Mouse (Mus musculus) hindbrain, embryonic 10.5 days (tissue): ENCODE measurements around the gene Cacnb4. TPM values are rescaled to one million over a fixed set of nuclear protein-coding genes. Genes with fewer than 3 reads are reported as not detected.
A peak's percentile ranks its signal among the peaks of the same experiment; 100 is the strongest.

Experiments used
- DNase-seq: peaks from one replicate; pipeline ENCODE4 v3.0.0-alpha.2; 2017; ENCODE audit warnings: low spot score
- H3K27ac ChIP-seq: fragments of 300-500 bp; sonication (generic); 2 replicates; pipeline ENCODE4 v1.5.1; 2016; ENCODE audit warnings: mild to moderate bottlenecking, moderate library complexity
- H3K27me3 ChIP-seq: fragments of 300-500 bp; sonication (generic); 2 replicates; pipeline ENCODE4 v1.6.1; 2016; ENCODE audit warnings: mild to moderate bottlenecking; ENCODE audit not compliant: poor library complexity, insufficient read depth, severe bottlenecking
- H3K36me3 ChIP-seq: fragments of 300-500 bp; sonication (generic); 2 replicates; pipeline ENCODE4 v1.6.1; 2016; ENCODE audit warnings: mild to moderate bottlenecking, moderate library complexity
- H3K4me1 ChIP-seq: fragments of 300-500 bp; sonication (generic); replicated peaks from 2 replicates; pipeline ENCODE4 v1.6.1; 2016; ENCODE audit warnings: mild to moderate bottlenecking
- H3K4me3 ChIP-seq: fragments of 300-500 bp; sonication (generic); 2 replicates; pipeline ENCODE4 v1.5.1; 2016; ENCODE audit warnings: mild to moderate bottlenecking, moderate library complexity
- H3K9me3 ChIP-seq: fragments of 300-500 bp; sonication (generic); 2 replicates; pipeline ENCODE4 v1.6.1; 2016; ENCODE audit warnings: mild to moderate bottlenecking, moderate library complexity
- WGBS: fragments of 180-500 bp; shearing (Covaris S2); methylation state at CpG from one replicate; pipeline ENCODE4 v1.1.7; 2016; 5-methylcytosine and 5-hydroxymethylcytosine counted together
- polyA plus RNA-seq: library from polyadenylated mRNA; unstranded; fragments of >200 nt; fragmentation: Nextera tagmentation; extraction: Ambion mirVana; gene quantifications from 2 replicates; pipeline ENCODE4 v1.2.1, GENCODE M21; 2016

The Cacnb4 gene
- polyA plus RNA-seq, 1 experiment from 2014 or later = 1.8 TPM

DNA sequence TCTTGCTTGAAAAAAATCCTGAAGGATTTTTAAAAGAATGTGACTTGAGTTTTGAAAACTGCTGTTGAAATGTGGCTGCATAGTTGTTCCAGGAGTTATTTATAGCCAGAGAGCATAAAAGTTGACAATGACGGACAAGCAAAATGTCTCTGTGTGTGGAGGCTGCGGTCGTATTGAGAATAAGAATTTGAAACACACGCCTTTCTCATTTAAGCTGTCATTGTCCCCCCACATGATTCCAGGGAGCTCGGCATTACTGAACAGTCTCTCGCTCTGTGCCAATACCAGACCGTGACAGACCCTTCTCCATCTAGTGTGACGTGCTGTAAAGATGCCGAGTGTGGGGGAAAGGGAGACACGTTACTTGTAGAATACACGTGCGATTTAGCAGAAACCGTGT is 183.8 kb downstream of the Cacnb4 start:
- 77% methylated on average over 13 of the region's 13 CpGs for WGBS
- DNase-seq = no peak
- Histone ChIP-seq H3K4me1 (no peaks in the 10 kb centered on the region), H3K9me3 (no peaks in the 10 kb centered on the region), H3K36me3 (no peaks in the 10 kb centered on the region), H3K27me3 (no peaks in the 10 kb centered on the region), H3K4me3 (no peak overlapping the region), H3K27ac (no peak overlapping the region)

- H3K27ac ChIP-seq = no peak overlapping the region
- H3K27me3 ChIP-seq = no peaks in the 10 kb centered on the region; the same call in 1 of the 2 replicates
- no peak for DNase-seq
- H3K9me3 ChIP-seq = no peaks in the 10 kb centered on the region
- no peaks in the 10 kb centered on the region for H3K4me1 ChIP-seq
- no peak overlapping the region for H3K4me3 ChIP-seq
- 59% methylated on average over 1 of the region's 1 CpGs for WGBS
- no peaks in the 10 kb centered on the region for H3K36me3 ChIP-seq
These were observed 186.8 kb downstream of the Cacnb4 start for GRCm38 (mm10) chr2:52489840-52490239.

- H3K9me3 ChIP-seq = no peaks in the 10 kb centered on the region
- WGBS = 87% methylated on average over 5 of the region's 5 CpGs
- no peaks in the 10 kb centered on the region; the same call in 1 of the 2 replicates for H3K27me3 ChIP-seq
- H3K27ac ChIP-seq = no peak overlapping the region
- no peak for DNase-seq
- no peak overlapping the region for H3K4me3 ChIP-seq
- H3K4me1 ChIP-seq = no peaks in the 10 kb centered on the region
- H3K36me3 ChIP-seq = no peaks in the 10 kb centered on the region
These were observed 193.1 kb downstream of the Cacnb4 start for GRCm38 (mm10) chr2:52483496-52483895.

DNA sequence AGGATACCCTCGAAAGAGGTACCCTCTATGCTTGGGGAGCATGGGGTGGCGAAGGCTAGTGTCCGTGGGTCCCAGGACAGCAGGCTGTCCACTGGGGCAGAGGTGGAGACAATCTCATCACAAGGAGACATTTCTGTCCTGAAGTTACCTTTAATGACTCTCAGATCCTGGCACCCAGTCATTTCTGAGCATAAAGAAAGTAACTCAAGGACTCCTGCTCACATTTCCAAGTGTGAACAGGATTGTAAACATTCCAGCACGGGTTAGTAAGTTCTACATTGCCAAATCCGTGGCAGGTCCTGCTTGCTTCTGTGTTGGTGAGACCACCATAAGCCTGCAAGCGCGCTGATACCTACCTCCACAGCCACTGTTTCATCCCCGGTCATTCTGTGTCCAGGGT is 196.2 kb downstream of the Cacnb4 start:
- H3K36me3 ChIP-seq = no peaks in the 10 kb centered on the region
- H3K27ac ChIP-seq = no peak overlapping the region
- WGBS = 89% methylated on average over 8 of the region's 8 CpGs
- peaks cover 6% of the 10 kb centered on the region for H3K27me3 ChIP-seq
- H3K4me3 ChIP-seq = no peak overlapping the region
- H3K4me1 ChIP-seq = no peaks in the 10 kb centered on the region
- DNase-seq = no peak
- no peaks in the 10 kb centered on the region for H3K9me3 ChIP-seq

DNA sequence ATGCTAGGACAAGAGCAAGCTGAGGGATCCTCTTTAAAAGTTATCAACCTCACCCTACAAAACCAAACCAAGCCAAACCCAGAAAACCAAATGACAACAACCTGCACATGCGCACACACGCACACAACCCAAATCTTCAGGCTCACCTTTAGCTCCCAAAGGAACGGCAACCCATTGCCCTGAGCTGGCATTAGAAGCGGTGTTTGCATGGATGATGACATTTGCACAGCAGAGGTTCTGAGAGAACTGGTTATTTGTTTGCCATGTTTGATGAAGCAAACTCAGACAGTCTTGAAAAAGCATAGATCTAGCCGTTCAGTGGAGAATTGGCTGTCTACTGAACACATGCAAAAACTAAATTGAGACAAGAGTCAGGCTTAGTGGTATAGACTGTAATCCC is 198.1 kb downstream of the Cacnb4 start:
- no peaks in the 10 kb centered on the region for H3K9me3 ChIP-seq
- peaks cover 22% of the 10 kb centered on the region for H3K27me3 ChIP-seq
- no peaks in the 10 kb centered on the region for H3K36me3 ChIP-seq
- WGBS = 94% methylated on average over 5 of the region's 5 CpGs
- H3K27ac ChIP-seq = no peak overlapping the region
- H3K4me1 ChIP-seq = no peaks in the 10 kb centered on the region
- no peak overlapping the region for H3K4me3 ChIP-seq
- no peak for DNase-seq

DNA sequence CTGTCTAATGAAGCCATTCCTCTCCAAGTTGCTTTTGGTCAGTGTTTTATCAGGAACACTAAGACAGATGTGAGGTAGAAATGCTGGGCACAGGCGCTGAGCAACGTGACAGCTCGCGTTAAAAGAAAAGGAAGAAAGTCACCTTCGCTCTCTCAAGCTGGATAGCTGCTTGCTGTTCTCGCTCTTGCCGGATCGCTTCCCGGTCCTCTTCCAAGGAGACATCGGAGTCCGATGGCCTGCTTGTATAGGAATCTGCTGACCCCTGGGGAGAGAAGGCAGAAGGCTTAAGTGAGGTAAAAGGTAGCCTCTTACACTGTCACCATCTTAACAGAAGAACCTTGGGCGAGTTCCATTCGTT is 199.1 kb downstream of the Cacnb4 start:
- Histone ChIP-seq H3K4me3 (no peak overlapping the region), H3K36me3 (no peaks in the 10 kb centered on the region), H3K27me3 (peaks cover 22% of the 10 kb centered on the region), H3K27ac (no peak overlapping the region), H3K4me1 (no peaks in the 10 kb centered on the region), H3K9me3 (no peaks in the 10 kb centered on the region)
- WGBS = 94% methylated on average over 13 of the region's 13 CpGs
- no peak for DNase-seq

DNA sequence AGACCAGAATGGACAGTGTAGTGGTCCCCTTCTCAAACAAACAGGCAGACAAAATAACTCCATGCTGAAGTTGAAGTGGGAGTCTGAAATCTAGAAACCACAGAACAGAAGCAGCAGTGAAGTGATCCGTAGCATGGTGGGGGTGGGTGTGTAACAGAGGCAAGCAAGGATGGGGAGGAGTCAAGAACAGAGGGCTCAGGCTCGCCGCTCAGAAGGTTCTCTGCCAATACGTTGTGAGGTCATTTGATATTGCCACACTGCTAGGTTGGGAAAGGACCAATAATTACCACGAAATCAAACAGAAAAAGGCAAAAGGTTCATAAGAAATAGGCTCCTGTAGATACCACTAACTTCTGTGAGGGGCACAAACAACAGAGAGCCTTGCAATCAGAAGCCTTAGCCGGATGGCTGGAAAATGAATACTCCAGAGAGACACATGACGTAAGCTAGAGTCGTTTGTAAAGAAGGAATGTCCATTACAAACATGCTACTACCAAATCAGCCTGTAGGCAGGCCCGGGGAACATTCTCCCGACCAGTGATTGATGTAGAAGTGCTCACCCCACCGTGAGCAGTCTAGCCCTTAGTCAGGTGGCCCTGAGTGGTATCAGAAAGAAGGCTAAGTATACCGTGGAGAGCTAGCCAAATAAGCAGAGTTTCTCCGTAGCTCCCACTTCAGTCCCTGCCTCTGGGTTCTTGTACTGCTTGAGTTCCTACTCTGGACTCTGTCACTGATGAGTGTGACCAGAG is 199.7 kb downstream of the Cacnb4 start:
- Histone ChIP-seq H3K9me3 (no peaks in the 10 kb centered on the region), H3K27me3 (peaks cover 22% of the 10 kb centered on the region), H3K27ac (no peak overlapping the region), H3K36me3 (no peaks in the 10 kb centered on the region), H3K4me3 (no peak overlapping the region), H3K4me1 (no peaks in the 10 kb centered on the region)
- DNase-seq = no peak
- 77% methylated on average over 13 of the region's 13 CpGs for WGBS

DNA sequence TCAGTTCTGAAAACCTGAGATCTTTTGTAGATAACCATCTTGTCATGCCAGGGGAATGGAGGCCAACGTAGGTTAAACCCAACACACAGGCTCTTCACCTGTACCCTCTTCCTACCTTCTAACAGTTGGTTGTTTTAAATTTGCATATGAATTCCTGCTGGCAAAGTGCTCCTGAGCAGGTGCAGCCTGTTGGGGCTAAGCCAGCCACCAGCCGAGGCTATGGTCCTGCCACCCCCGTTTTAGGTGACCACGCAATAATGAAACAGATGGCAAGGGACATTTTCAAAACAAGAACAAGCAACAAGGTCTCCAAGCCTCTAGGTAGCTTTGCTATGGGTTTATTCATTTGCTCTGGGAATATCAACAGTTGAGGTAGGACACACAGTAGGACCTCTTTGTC is 200.8 kb downstream of the Cacnb4 start:
- Histone ChIP-seq H3K36me3 (no peaks in the 10 kb centered on the region), H3K4me1 (no peaks in the 10 kb centered on the region), H3K27ac (no peak overlapping the region), H3K4me3 (no peak overlapping the region), H3K27me3 (peaks cover 22% of the 10 kb centered on the region), H3K9me3 (no peaks in the 10 kb centered on the region)
- no peak for DNase-seq
- WGBS = 91% methylated on average over 4 of the region's 4 CpGs

GRCm38 (mm10) chr2:52474570-52474969 is 202.1 kb downstream of the Cacnb4 start:
- no peak overlapping the region for H3K4me3 ChIP-seq
- H3K36me3 ChIP-seq = no peaks in the 10 kb centered on the region
- peaks cover 22% of the 10 kb centered on the region for H3K27me3 ChIP-seq
- 91% methylated on average over 11 of the region's 11 CpGs for WGBS
- no peaks in the 10 kb centered on the region for H3K9me3 ChIP-seq
- DNase-seq = no peak
- H3K27ac ChIP-seq = no peak overlapping the region
- no peaks in the 10 kb centered on the region for H3K4me1 ChIP-seq

DNA sequence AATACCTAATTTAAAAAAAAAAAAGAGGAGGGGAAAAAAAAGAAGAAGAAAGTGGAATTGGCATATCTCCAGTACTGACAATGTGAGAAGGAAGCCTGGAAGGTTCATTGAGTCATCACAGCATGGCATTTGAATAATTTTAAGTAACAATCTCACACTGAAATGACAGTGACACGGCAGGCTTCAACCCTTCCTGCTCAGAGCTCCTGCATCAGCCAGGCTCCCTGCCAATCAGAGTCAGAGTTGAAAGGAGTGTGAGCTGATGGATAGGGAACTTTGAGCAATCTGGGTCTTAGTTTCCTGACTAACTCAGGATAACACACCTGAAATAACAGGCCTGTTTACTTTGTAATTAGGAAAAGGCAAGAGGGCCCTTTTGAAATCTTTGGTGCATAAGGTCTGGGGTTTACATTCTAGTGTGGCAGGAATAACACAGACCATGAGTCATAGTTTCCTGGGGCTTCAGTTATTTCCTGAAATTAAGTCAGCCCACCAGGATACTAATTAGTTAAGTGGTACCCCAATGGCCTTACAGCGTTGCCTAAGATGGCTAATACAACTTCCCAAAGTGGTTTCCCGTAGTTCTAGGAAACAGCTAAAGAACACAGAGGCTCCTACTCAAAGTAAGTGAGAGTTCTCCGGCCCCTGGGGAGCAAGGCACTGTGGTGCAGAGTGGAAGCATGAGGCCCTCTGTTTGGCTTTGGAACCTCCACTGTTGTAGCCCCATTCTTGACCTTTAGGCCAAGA is 204.9 kb downstream of the Cacnb4 start:
- H3K27me3 ChIP-seq = peaks cover 29% of the 10 kb centered on the region
- H3K27ac ChIP-seq = no peak overlapping the region
- H3K36me3 ChIP-seq = no peaks in the 10 kb centered on the region
- H3K4me1 ChIP-seq = no peaks in the 10 kb centered on the region
- no peaks in the 10 kb centered on the region for H3K9me3 ChIP-seq
- 49% methylated on average over 4 of the region's 4 CpGs for WGBS
- peak; percentile 21 for DNase-seq
- H3K4me3 ChIP-seq = no peak overlapping the region

DNA sequence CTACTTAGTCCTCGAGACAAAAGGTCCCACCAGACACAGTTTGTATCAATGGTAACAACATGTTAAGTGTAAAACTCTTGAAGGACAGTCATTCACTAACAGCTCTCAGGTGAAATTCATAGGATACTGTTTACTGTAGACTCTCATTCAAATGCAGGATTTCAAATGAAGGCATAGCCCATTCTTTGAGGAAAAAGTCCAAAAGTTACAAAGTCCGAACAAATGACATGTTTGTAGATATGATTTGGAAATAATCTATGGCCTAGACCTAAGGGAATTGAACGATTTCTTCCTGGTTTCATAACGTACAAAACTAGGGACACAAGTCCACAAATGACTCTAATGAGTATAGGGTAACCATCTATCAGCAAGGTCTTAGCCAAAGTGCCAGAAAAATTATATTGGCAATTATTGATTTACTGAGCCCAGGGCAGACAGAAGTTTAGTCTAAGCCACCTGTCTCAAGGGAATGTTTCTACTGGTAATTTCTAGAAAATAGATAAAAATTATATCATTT is 206.5 kb downstream of the Cacnb4 start:
- Histone ChIP-seq H3K4me1 (no peaks in the 10 kb centered on the region), H3K36me3 (no peaks in the 10 kb centered on the region), H3K27ac (no peak overlapping the region), H3K27me3 (peaks cover 21% of the 10 kb centered on the region), H3K9me3 (no peaks in the 10 kb centered on the region), H3K4me3 (no peak overlapping the region)
- DNase-seq = no peak
- 89% methylated on average over 4 of the region's 4 CpGs for WGBS

DNA sequence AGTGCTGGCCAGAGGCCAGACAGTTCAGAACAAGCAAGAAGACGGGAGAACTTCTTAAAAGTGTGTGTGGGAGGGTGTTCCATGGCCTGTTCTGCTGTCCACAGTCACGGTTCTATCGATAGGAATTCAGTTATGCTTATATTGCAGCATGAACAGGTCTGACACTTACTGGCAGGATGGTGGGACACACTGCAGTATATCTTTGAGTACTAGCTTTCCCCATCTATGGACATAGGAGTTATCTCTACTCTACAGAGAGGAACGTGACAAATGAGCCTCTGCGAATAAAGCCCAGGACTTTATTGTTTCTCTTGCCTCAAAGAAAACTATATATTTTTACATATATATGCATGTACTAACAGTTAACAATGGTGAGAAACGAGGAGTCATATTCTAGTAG is 209.0 kb downstream of the Cacnb4 start:
- 90% methylated on average over 6 of the region's 6 CpGs for WGBS
- Histone ChIP-seq H3K9me3 (no peaks in the 10 kb centered on the region), H3K4me3 (no peak overlapping the region), H3K27me3 (peaks cover 8% of the 10 kb centered on the region), H3K27ac (no peak overlapping the region), H3K36me3 (no peaks in the 10 kb centered on the region), H3K4me1 (no peaks in the 10 kb centered on the region)
- DNase-seq = no peak

DNA sequence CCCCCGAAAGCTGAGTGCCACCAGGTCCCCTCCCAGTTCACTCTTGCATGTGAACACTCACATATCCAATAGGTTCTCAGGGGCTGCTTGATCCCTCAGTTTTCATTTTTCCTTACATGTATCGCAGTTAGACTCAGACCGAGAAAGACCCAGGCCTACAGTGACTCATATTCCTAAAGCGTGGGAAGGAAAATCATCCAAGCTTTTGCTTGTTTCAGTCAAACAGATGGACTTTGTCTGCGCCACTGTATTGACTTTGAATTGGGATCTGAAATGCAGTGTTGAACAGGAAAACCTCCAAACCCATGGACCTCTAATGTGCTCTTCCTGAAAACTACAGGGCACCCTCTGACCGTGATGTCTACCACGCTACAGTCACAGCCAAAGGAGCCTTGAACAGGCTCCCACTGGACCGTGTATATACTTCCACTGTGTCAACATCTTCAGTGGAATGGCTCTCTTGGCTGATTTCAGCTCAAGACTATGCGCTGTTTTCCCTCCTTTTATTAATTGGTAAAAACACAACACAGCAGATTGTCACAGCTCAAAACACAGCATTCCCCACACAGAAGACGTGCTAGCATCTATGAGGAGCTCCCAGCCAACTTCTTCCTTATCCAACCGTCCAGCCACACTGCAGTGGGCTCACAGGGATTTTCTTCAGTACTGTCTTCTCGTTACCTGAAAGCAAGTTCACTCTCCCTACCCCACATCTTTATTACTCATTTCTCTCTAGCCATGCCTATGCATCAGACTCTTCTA is 215.2 kb downstream of the Cacnb4 start:
- H3K4me3 ChIP-seq = no peak overlapping the region
- H3K27ac ChIP-seq = no peak overlapping the region
- H3K27me3 ChIP-seq = no peaks in the 10 kb centered on the region
- H3K36me3 ChIP-seq = no peaks in the 10 kb centered on the region
- no peak for DNase-seq
- no peaks in the 10 kb centered on the region for H3K9me3 ChIP-seq
- 92% methylated on average over 12 of the region's 12 CpGs for WGBS
- H3K4me1 ChIP-seq = no peaks in the 10 kb centered on the region
